8 mouse cellular contexts compared by ENCODE assay signal in genomic region chr17:14992522-14993138, GRCm38 (mm10). TPM values are rescaled to one million over a fixed set of nuclear protein-coding genes. Genes with fewer than 3 reads are reported as not detected.
ATAC-seq lines count a peak whose summit lies in the region.
"Not testable (repeated sequence)": the region's sequence is repeated elsewhere in the genome, so short reads cannot be mapped to it uniquely, and the experiment has no call there.
"Had no signal": no experiment of that assay in that cellular context is flagged by ENCODE, and none has a peak within 500 bp of the region (broad histone marks: within the 10 kb centered on the region; RNA-seq: fewer than 3 reads in every experiment).

No protein-coding gene starts in this region.

- peak; percentile 36 for ATAC-seq in erythroblast, adult 5-6 weeks (replicated peaks; ENCODE audit: low FRiP score, poor library complexity, severe bottlenecking)
- ATAC-seq in granulocyte monocyte progenitor cell, adult 5-6 weeks (replicated peaks; ENCODE audit: poor library complexity, severe bottlenecking), result peak; percentile 4; the same call in 1 of the 2 replicates
- ATAC-seq in hindbrain, embryonic 13.5 days (ENCODE audit: low FRiP score), result peak; percentile 78
- peak; percentile 81 for ATAC-seq in kidney, embryonic 14.5 days (ENCODE audit: low FRiP score, low TSS enrichment)
- peak; percentile 73 for ATAC-seq in liver, embryonic 12.5 days
- ATAC-seq in megakaryocyte, adult 5-6 weeks (ENCODE audit: poor library complexity, severe bottlenecking), result peak; percentile 34
- ATAC-seq in neural tube, embryonic 13.5 days (ENCODE audit: low read depth), result peak; percentile 79

- no CpG with 5 or more reads among the region's 98 CpGs for WGBS in hindbrain, embryonic 13.5 days
- no CpG with 5 or more reads among the region's 98 CpGs for WGBS in kidney, embryonic 14.5 days
- no CpG with 5 or more reads among the region's 98 CpGs for WGBS in liver, embryonic 12.5 days (ENCODE audit: insufficient replicate concordance)
- no CpG with 5 or more reads among the region's 98 CpGs for WGBS in neural tube, embryonic 13.5 days

- H3K9ac ChIP-seq in hindbrain, embryonic 13.5 days; kidney, embryonic 14.5 days (ENCODE audit: low read depth, low read length); liver, embryonic 12.5 days; neural tube, embryonic 13.5 days: not testable (repeated sequence)

- not testable (repeated sequence) for H3K27ac ChIP-seq in hindbrain, embryonic 13.5 days; kidney, embryonic 14.5 days (ENCODE audit: low read depth, low read length); liver, embryonic 12.5 days; neural tube, embryonic 13.5 days (replicated peaks)

- H3K4me3 ChIP-seq in hindbrain, embryonic 13.5 days; kidney, embryonic 14.5 days (ENCODE audit: low read length); liver, embryonic 12.5 days; neural tube, embryonic 13.5 days: not testable (repeated sequence)

- H3K27me3 ChIP-seq in hindbrain, embryonic 13.5 days; kidney, embryonic 14.5 days (ENCODE audit: control insufficient read depth, insufficient read depth, low read length); liver, embryonic 12.5 days (replicated peaks); neural tube, embryonic 13.5 days: not testable (repeated sequence)

- not testable (repeated sequence) for H3K36me3 ChIP-seq in hindbrain, embryonic 13.5 days; kidney, embryonic 14.5 days (ENCODE audit: control insufficient read depth, insufficient read depth, low read length); liver, embryonic 12.5 days; neural tube, embryonic 13.5 days

- H3K4me2 ChIP-seq in hindbrain, embryonic 13.5 days; kidney, embryonic 14.5 days (replicated peaks; ENCODE audit: low read depth, low read length); liver, embryonic 12.5 days; neural tube, embryonic 13.5 days: not testable (repeated sequence)

- H3K9me3 ChIP-seq in hindbrain, embryonic 13.5 days; kidney, embryonic 14.5 days (ENCODE audit: control insufficient read depth, low read length); liver, embryonic 12.5 days (replicated peaks); neural tube, embryonic 13.5 days: not testable (repeated sequence)

- not testable (repeated sequence) for H3K4me1 ChIP-seq in hindbrain, embryonic 13.5 days (replicated peaks); kidney, embryonic 14.5 days (ENCODE audit: control insufficient read depth, insufficient read depth, low read length); liver, embryonic 12.5 days; neural tube, embryonic 13.5 days (replicated peaks)

RNA-seq across cellular contexts. Expression of gene Gm3417, which starts 14.0 kb away (rescaled TPM):
- total RNA-seq in erythroblast, adult 5-6 weeks (2015; ENCODE audit: low replicate concordance), result not detected in 2 replicates
- total RNA-seq in erythroblast, adult 5-6 weeks (2017; ENCODE audit: low replicate concordance), result not detected in 2 replicates
- total RNA-seq in granulocyte monocyte progenitor cell, adult 5-6 weeks (2014; fragmentation: Nextera tagmentation), result 0.58 and 5.6 TPM in 2 replicates
- total RNA-seq in granulocyte monocyte progenitor cell, adult 5-6 weeks (2017), result 1.8 and 2.2 TPM in 2 replicates
- polyA plus RNA-seq in hindbrain, embryonic 13.5 days (2015; fragmentation: Nextera tagmentation; extraction: Ambion mirVana), result 1.3 and 1.6 TPM in 2 replicates
- 1.1 TPM in 1 of 2 replicates, not detected in the other for polyA plus RNA-seq in kidney, embryonic 14.5 days (2014; fragmentation: Nextera tagmentation; extraction: Ambion mirVana)
- 0.97 and 2.9 TPM in 2 replicates for polyA plus RNA-seq in liver, embryonic 12.5 days (2016; fragmentation: Nextera tagmentation; extraction: Ambion mirVana)
- 0.80 TPM in 1 of 2 replicates, not detected in the other for total RNA-seq in megakaryocyte, adult 5-6 weeks (2015)
- total RNA-seq in megakaryocyte, adult 5-6 weeks (2017), result not detected in 2 replicates
- 0.88 TPM in 1 of 2 replicates, not detected in the other for polyA plus RNA-seq in neural tube, embryonic 13.5 days (2015; fragmentation: Nextera tagmentation; extraction: Ambion mirVana)
- total RNA-seq: heart, postnatal 36 days had no signal

RNA-seq across cellular contexts. Expression of gene 9030025P20Rik, which starts 14.4 kb away (rescaled TPM):
- total RNA-seq in erythroblast, adult 5-6 weeks (2015; ENCODE audit: low replicate concordance), result 0.96 and 1.3 TPM in 2 replicates
- total RNA-seq in erythroblast, adult 5-6 weeks (2017; ENCODE audit: low replicate concordance), result 0.94 and 3.1 TPM in 2 replicates
- total RNA-seq in granulocyte monocyte progenitor cell, adult 5-6 weeks (2014; fragmentation: Nextera tagmentation), result 6.5 and 10.5 TPM in 2 replicates
- 4.7 and 6.3 TPM in 2 replicates for total RNA-seq in granulocyte monocyte progenitor cell, adult 5-6 weeks (2017)
- polyA plus RNA-seq in hindbrain, embryonic 13.5 days (2015; fragmentation: Nextera tagmentation; extraction: Ambion mirVana), result 10.0 and 12.6 TPM in 2 replicates
- polyA plus RNA-seq in kidney, embryonic 14.5 days (2014; fragmentation: Nextera tagmentation; extraction: Ambion mirVana), result 8.0 and 12.7 TPM in 2 replicates
- 6.2 and 7.1 TPM in 2 replicates for polyA plus RNA-seq in liver, embryonic 12.5 days (2016; fragmentation: Nextera tagmentation; extraction: Ambion mirVana)
- 5.9 and 6.3 TPM in 2 replicates for total RNA-seq in megakaryocyte, adult 5-6 weeks (2015)
- 8.2 and 9.6 TPM in 2 replicates for total RNA-seq in megakaryocyte, adult 5-6 weeks (2017)
- 8.4 and 9.3 TPM in 2 replicates for polyA plus RNA-seq in neural tube, embryonic 13.5 days (2015; fragmentation: Nextera tagmentation; extraction: Ambion mirVana)

RNA-seq across cellular contexts. Expression of gene Gm3435, which starts 17.3 kb away (rescaled TPM):
- not detected in 2 replicates for total RNA-seq in erythroblast, adult 5-6 weeks (2015; ENCODE audit: low replicate concordance)
- 2.1 and 6.7 TPM in 2 replicates for total RNA-seq in erythroblast, adult 5-6 weeks (2017; ENCODE audit: low replicate concordance)
- total RNA-seq in granulocyte monocyte progenitor cell, adult 5-6 weeks (2014; fragmentation: Nextera tagmentation), result 1.9 and 3.1 TPM in 2 replicates
- 2.4 and 4.0 TPM in 2 replicates for total RNA-seq in granulocyte monocyte progenitor cell, adult 5-6 weeks (2017)
- 8.9 and 10.0 TPM in 2 replicates for polyA plus RNA-seq in hindbrain, embryonic 13.5 days (2015; fragmentation: Nextera tagmentation; extraction: Ambion mirVana)
- 5.2 and 8.2 TPM in 2 replicates for polyA plus RNA-seq in kidney, embryonic 14.5 days (2014; fragmentation: Nextera tagmentation; extraction: Ambion mirVana)
- 4.2 and 4.9 TPM in 2 replicates for polyA plus RNA-seq in liver, embryonic 12.5 days (2016; fragmentation: Nextera tagmentation; extraction: Ambion mirVana)
- total RNA-seq in megakaryocyte, adult 5-6 weeks (2015), result 5.8 and 6.1 TPM in 2 replicates
- 4.1 and 4.2 TPM in 2 replicates for total RNA-seq in megakaryocyte, adult 5-6 weeks (2017)
- polyA plus RNA-seq in neural tube, embryonic 13.5 days (2015; fragmentation: Nextera tagmentation; extraction: Ambion mirVana), result 8.0 and 9.1 TPM in 2 replicates

RNA-seq across cellular contexts. Expression of gene Phf10, which starts 31.6 kb away (rescaled TPM):
- 88.6 and 101 TPM in 2 replicates for total RNA-seq in erythroblast, adult 5-6 weeks (2015; ENCODE audit: low replicate concordance)
- total RNA-seq in erythroblast, adult 5-6 weeks (2017; ENCODE audit: low replicate concordance), result 42.1 and 49.3 TPM in 2 replicates
- total RNA-seq in granulocyte monocyte progenitor cell, adult 5-6 weeks (2014; fragmentation: Nextera tagmentation), result 109 and 115 TPM in 2 replicates
- total RNA-seq in granulocyte monocyte progenitor cell, adult 5-6 weeks (2017), result 56.3 and 73.7 TPM in 2 replicates
- 13.7 and 16.3 TPM in 2 replicates for polyA plus RNA-seq in hindbrain, embryonic 13.5 days (2015; fragmentation: Nextera tagmentation; extraction: Ambion mirVana)
- polyA plus RNA-seq in kidney, embryonic 14.5 days (2014; fragmentation: Nextera tagmentation; extraction: Ambion mirVana), result 37.4 and 44.2 TPM in 2 replicates
- 119 TPM in 2 replicates for polyA plus RNA-seq in liver, embryonic 12.5 days (2016; fragmentation: Nextera tagmentation; extraction: Ambion mirVana)
- total RNA-seq in megakaryocyte, adult 5-6 weeks (2015), result 159 and 162 TPM in 2 replicates
- total RNA-seq in megakaryocyte, adult 5-6 weeks (2017), result 52.1 and 54.2 TPM in 2 replicates
- 13.9 and 14.7 TPM in 2 replicates for polyA plus RNA-seq in neural tube, embryonic 13.5 days (2015; fragmentation: Nextera tagmentation; extraction: Ambion mirVana)

RNA-seq across cellular contexts. Expression of gene Ermard, which starts 48.4 kb away (rescaled TPM):
- total RNA-seq in erythroblast, adult 5-6 weeks (2015; ENCODE audit: low replicate concordance), result 35.0 and 43.1 TPM in 2 replicates
- total RNA-seq in erythroblast, adult 5-6 weeks (2017; ENCODE audit: low replicate concordance), result 17.9 and 28.6 TPM in 2 replicates
- total RNA-seq in granulocyte monocyte progenitor cell, adult 5-6 weeks (2014; fragmentation: Nextera tagmentation), result 53.5 and 87.9 TPM in 2 replicates
- 27.9 and 32.3 TPM in 2 replicates for total RNA-seq in granulocyte monocyte progenitor cell, adult 5-6 weeks (2017)
- 97.6 and 104 TPM in 2 replicates for polyA plus RNA-seq in hindbrain, embryonic 13.5 days (2015; fragmentation: Nextera tagmentation; extraction: Ambion mirVana)
- polyA plus RNA-seq in kidney, embryonic 14.5 days (2014; fragmentation: Nextera tagmentation; extraction: Ambion mirVana), result 70.0 and 96.9 TPM in 2 replicates
- 48.1 and 48.2 TPM in 2 replicates for polyA plus RNA-seq in liver, embryonic 12.5 days (2016; fragmentation: Nextera tagmentation; extraction: Ambion mirVana)
- total RNA-seq in megakaryocyte, adult 5-6 weeks (2015), result 82.8 and 84.3 TPM in 2 replicates
- total RNA-seq in megakaryocyte, adult 5-6 weeks (2017), result 45.1 and 59.1 TPM in 2 replicates
- polyA plus RNA-seq in neural tube, embryonic 13.5 days (2015; fragmentation: Nextera tagmentation; extraction: Ambion mirVana), result 97.4 and 101 TPM in 2 replicates

Comparison
In these comparisons a context has a peak if more than half of its experiments do, and no peak if none do; other contexts are left out.
1. ATAC-seq: peak in every context shown above with its lines; median percentile 81 in kidney, embryonic 14.5 days; 79 in neural tube, embryonic 13.5 days; 78 in hindbrain, embryonic 13.5 days; 73 in liver, embryonic 12.5 days; 36 in erythroblast, adult 5-6 weeks; 34 in megakaryocyte, adult 5-6 weeks; 4 in granulocyte monocyte progenitor cell, adult 5-6 weeks.